Mouse (Mus musculus) heart, embryonic 10.5 days (tissue): Measurements from ENCODE around the gene Dvl2. TPM values are rescaled to one million over a fixed set of nuclear protein-coding genes. Genes with fewer than 3 reads are reported as not detected.

Experiments
- DNase-seq: peaks from one replicate; pipeline ENCODE4 v3.0.0-alpha.2; 2017; ENCODE audit warnings: low spot score
- H3K27ac ChIP-seq: fragments of 300-500 bp; sonication (generic); 2 replicates; pipeline ENCODE4 v1.5.1; 2016; ENCODE audit warnings: mild to moderate bottlenecking
- H3K27me3 ChIP-seq: fragments of 300-500 bp; sonication (generic); 2 replicates; pipeline ENCODE4 v1.6.1; 2016; ENCODE audit warnings: mild to moderate bottlenecking; ENCODE audit not compliant: poor library complexity, insufficient read depth, severe bottlenecking
- H3K36me3 ChIP-seq: fragments of 300-500 bp; sonication (generic); 2 replicates; pipeline ENCODE4 v1.6.1; 2016; ENCODE audit warnings: mild to moderate bottlenecking, moderate library complexity
- H3K4me1 ChIP-seq: fragments of 300-500 bp; sonication (generic); 2 replicates; pipeline ENCODE4 v1.6.1; 2016; ENCODE audit warnings: mild to moderate bottlenecking
- H3K4me3 ChIP-seq: fragments of 300-500 bp; sonication (generic); 2 replicates; pipeline ENCODE4 v1.5.1; 2016; ENCODE audit warnings: mild to moderate bottlenecking, moderate library complexity
- H3K9me3 ChIP-seq: fragments of 300-500 bp; sonication (generic); 2 replicates; pipeline ENCODE4 v1.6.1; 2016; ENCODE audit warnings: mild to moderate bottlenecking, moderate library complexity
- WGBS: fragments of 180-500 bp; shearing (Covaris S2); methylation state at CpG from one replicate; pipeline ENCODE4 v1.1.7; 2016; 5-methylcytosine and 5-hydroxymethylcytosine counted together
- polyA plus RNA-seq: library from polyadenylated mRNA; unstranded; fragments of >200 nt; fragmentation: Nextera tagmentation; extraction: Ambion mirVana; gene quantifications from 2 replicates; pipeline ENCODE4 v1.2.1, GENCODE M21; 2016

The Dvl2 gene
- polyA plus RNA-seq, 1 experiment from 2014 or later: 40.3 TPM

GRCm38 (mm10) chr11:70028401-70029129 lies 28.2 kb downstream of the Dvl2 start:
- Histone ChIP-seq H3K4me3 (peak overlapping the region; percentile 54), H3K27me3 (peaks cover 12% of the 10 kb centered on the region), H3K27ac (peak overlapping the region; percentile 62; the same call in 1 of the 2 replicates), H3K4me1 (peaks cover 69% of the 10 kb centered on the region), H3K9me3 (no peaks in the 10 kb centered on the region), H3K36me3 (peaks cover 27% of the 10 kb centered on the region)
- no peak for DNase-seq
- WGBS: 24% methylated on average over 12 of the region's 12 CpGs

GRCm38 (mm10) chr11:70029130-70029801 lies 28.9 kb downstream of the Dvl2 start:
- Histone ChIP-seq H3K27me3 (peaks cover 12% of the 10 kb centered on the region), H3K4me1 (peaks cover 62% of the 10 kb centered on the region), H3K36me3 (peaks cover 27% of the 10 kb centered on the region), H3K9me3 (no peaks in the 10 kb centered on the region), H3K27ac (peak overlapping the region; percentile 62; the same call in 1 of the 2 replicates), H3K4me3 (peak overlapping the region; percentile 54)
- DNase-seq: peak; percentile 94
- WGBS: under 1% methylated on average over 20 of the region's 20 CpGs

- H3K4me1 ChIP-seq: peaks cover 56% of the 10 kb centered on the region
- H3K4me3 ChIP-seq: peak overlapping the region; percentile 54
- 54% methylated on average over 11 of the region's 11 CpGs for WGBS
- H3K27ac ChIP-seq: 0 out of 2 replicates have a peak overlapping the region, but pooled peaks have one; percentile 0
- DNase-seq: no peak
- H3K9me3 ChIP-seq: no peaks in the 10 kb centered on the region
- H3K27me3 ChIP-seq: peaks cover 12% of the 10 kb centered on the region
- H3K36me3 ChIP-seq: peaks cover 31% of the 10 kb centered on the region
Observed at GRCm38 (mm10) chr11:70029829-70030550, 29.6 kb downstream of the Dvl2 start.

GRCm38 (mm10) chr11:70030651-70031320 lies 30.4 kb downstream of the Dvl2 start:
- Histone ChIP-seq H3K36me3 (peaks cover 31% of the 10 kb centered on the region), H3K4me3 (no peak overlapping the region), H3K9me3 (no peaks in the 10 kb centered on the region), H3K27me3 (peaks cover 12% of the 10 kb centered on the region), H3K27ac (no peak overlapping the region), H3K4me1 (peaks cover 52% of the 10 kb centered on the region)
- WGBS: 92% methylated on average over 28 of the region's 28 CpGs
- DNase-seq: no peak

- H3K4me1 ChIP-seq: peaks cover 47% of the 10 kb centered on the region
- no peaks in the 10 kb centered on the region for H3K9me3 ChIP-seq
- no peak for DNase-seq
- peaks cover 12% of the 10 kb centered on the region for H3K27me3 ChIP-seq
- WGBS: 93% methylated on average over 11 of the region's 11 CpGs
- H3K27ac ChIP-seq: no peak overlapping the region
- no peak overlapping the region for H3K4me3 ChIP-seq
- peaks cover 31% of the 10 kb centered on the region for H3K36me3 ChIP-seq
Observed at GRCm38 (mm10) chr11:70031321-70031670, 30.9 kb downstream of the Dvl2 start.

GRCm38 (mm10) chr11:70038174-70038573 lies 37.8 kb downstream of the Dvl2 start:
- Histone ChIP-seq H3K27ac (no peak overlapping the region), H3K27me3 (no peaks in the 10 kb centered on the region), H3K4me3 (no peak overlapping the region), H3K4me1 (no peaks in the 10 kb centered on the region), H3K36me3 (peaks cover 53% of the 10 kb centered on the region), H3K9me3 (no peaks in the 10 kb centered on the region)
- WGBS: 73% methylated on average over 7 of the region's 7 CpGs
- no peak for DNase-seq

- no peak for DNase-seq
- H3K36me3 ChIP-seq: peaks cover 63% of the 10 kb centered on the region
- H3K27me3 ChIP-seq: no peaks in the 10 kb centered on the region
- no peak overlapping the region for H3K4me3 ChIP-seq
- H3K9me3 ChIP-seq: no peaks in the 10 kb centered on the region
- H3K27ac ChIP-seq: no peak overlapping the region
- 89% methylated on average over 10 of the region's 10 CpGs for WGBS
- peaks cover under 1% of the 10 kb centered on the region for H3K4me1 ChIP-seq
Observed at GRCm38 (mm10) chr11:70039631-70040030, 39.2 kb downstream of the Dvl2 start.

GRCm38 (mm10) chr11:70040184-70040583 lies 39.8 kb downstream of the Dvl2 start:
- no peak overlapping the region for H3K27ac ChIP-seq
- no peaks in the 10 kb centered on the region for H3K9me3 ChIP-seq
- peaks cover 66% of the 10 kb centered on the region for H3K36me3 ChIP-seq
- H3K4me1 ChIP-seq: peaks cover 5% of the 10 kb centered on the region
- H3K27me3 ChIP-seq: no peaks in the 10 kb centered on the region
- H3K4me3 ChIP-seq: no peak overlapping the region
- no peak for DNase-seq
- WGBS: 76% methylated on average over 7 of the region's 7 CpGs

GRCm38 (mm10) chr11:70042309-70043085 lies 42.1 kb downstream of the Dvl2 start:
- Histone ChIP-seq H3K9me3 (no peaks in the 10 kb centered on the region), H3K36me3 (peaks cover 61% of the 10 kb centered on the region), H3K27ac (no peak overlapping the region), H3K4me1 (peaks cover 5% of the 10 kb centered on the region), H3K27me3 (no peaks in the 10 kb centered on the region), H3K4me3 (no peak overlapping the region)
- 88% methylated on average over 23 of the region's 23 CpGs for WGBS
- no peak for DNase-seq

- Histone ChIP-seq H3K9me3 (no peaks in the 10 kb centered on the region), H3K4me3 (no peak overlapping the region)
- 80% methylated on average over 7 of the region's 7 CpGs for WGBS
Observed at GRCm38 (mm10) chr11:70043665-70044064, 43.3 kb downstream of the Dvl2 start.

GRCm38 (mm10) chr11:70045435-70045834 lies 45.0 kb downstream of the Dvl2 start:
- Histone ChIP-seq H3K9me3 (no peaks in the 10 kb centered on the region), H3K27me3 (no peaks in the 10 kb centered on the region; the same call in 1 of the 2 replicates), H3K36me3 (peaks cover 44% of the 10 kb centered on the region), H3K27ac (no peak overlapping the region), H3K4me1 (peaks cover 8% of the 10 kb centered on the region), H3K4me3 (no peak overlapping the region)
- WGBS: 50% methylated on average over 9 of the region's 9 CpGs
- DNase-seq: no peak

More at GRCm38 (mm10) chr11:70043665-70044064, 43.3 kb downstream of the Dvl2 start:
- peaks cover 5% of the 10 kb centered on the region for H3K4me1 ChIP-seq
- no peaks in the 10 kb centered on the region for H3K27me3 ChIP-seq
- H3K27ac ChIP-seq: no peak overlapping the region
- H3K36me3 ChIP-seq: peaks cover 61% of the 10 kb centered on the region
- DNase-seq: no peak

GRCm38 (mm10) chr11:70049366-70049765 lies 49.0 kb downstream of the Dvl2 start:
- H3K9me3 ChIP-seq: no peaks in the 10 kb centered on the region
- peaks cover 6% of the 10 kb centered on the region for H3K36me3 ChIP-seq
- peaks cover 10% of the 10 kb centered on the region for H3K4me1 ChIP-seq
- peaks cover 18% of the 10 kb centered on the region; the same call in 1 of the 2 replicates for H3K27me3 ChIP-seq
- no peak overlapping the region for H3K27ac ChIP-seq
- DNase-seq: no peak
- no peak overlapping the region for H3K4me3 ChIP-seq
- 76% methylated on average over 6 of the region's 6 CpGs for WGBS
